Mouse (Mus musculus): Measurements from ENCODE around the gene Rbm20. TPM values are rescaled to one million over a fixed set of nuclear protein-coding genes. Genes with fewer than 3 reads are reported as not detected.

Gene Rbm20
- polyA plus RNA-seq, 1 experiment from 2014 or later, result 0.96 TPM

DNA sequence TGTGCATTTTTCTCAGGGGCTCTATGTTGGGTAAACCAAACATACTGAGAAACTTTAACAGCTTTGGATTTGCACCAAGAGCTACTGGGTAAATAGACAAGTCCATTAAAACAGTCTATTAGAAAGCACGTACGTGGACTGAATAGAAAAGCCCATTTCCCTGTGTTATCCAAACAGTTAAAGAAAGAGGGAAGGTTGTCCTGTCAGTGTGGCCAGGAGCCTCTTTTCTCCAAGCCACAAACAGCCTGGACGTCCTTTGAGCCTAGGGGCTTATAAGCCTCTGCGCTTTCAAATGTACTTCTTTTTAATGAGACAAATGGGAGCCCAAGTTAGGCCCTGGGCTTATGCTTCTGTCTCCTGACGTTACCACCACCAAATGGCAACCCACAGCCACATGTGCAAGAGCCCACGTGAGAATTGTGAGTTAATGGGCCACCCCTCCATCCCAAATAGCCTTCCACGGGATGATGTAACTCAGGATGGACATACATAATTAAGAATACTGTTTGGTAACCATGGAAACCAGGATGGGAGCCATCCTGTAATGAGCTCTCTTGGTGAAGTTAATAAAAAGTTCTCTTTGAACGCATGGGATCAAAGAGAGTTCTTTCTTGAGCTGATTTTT lies 156.8 kb downstream of the Rbm20 start:
- Histone ChIP-seq H3K27me3 (replicated peaks) (no peaks in the 10 kb centered on the region), H3K4me1 (peaks cover 11% of the 10 kb centered on the region), H3K9me3 (no peaks in the 10 kb centered on the region), H3K4me2 (no peak overlapping the region), H3K27ac (no peak overlapping the region), H3K4me3 (replicated peaks) (no peak overlapping the region), H3K36me3 (no peaks in the 10 kb centered on the region), H3K9ac (no peak overlapping the region)
- ATAC-seq (ENCODE audit: insufficient read depth, low FRiP score, low read depth), result no peak
- 57% methylated on average over 8 of the region's 8 CpGs for WGBS

DNA sequence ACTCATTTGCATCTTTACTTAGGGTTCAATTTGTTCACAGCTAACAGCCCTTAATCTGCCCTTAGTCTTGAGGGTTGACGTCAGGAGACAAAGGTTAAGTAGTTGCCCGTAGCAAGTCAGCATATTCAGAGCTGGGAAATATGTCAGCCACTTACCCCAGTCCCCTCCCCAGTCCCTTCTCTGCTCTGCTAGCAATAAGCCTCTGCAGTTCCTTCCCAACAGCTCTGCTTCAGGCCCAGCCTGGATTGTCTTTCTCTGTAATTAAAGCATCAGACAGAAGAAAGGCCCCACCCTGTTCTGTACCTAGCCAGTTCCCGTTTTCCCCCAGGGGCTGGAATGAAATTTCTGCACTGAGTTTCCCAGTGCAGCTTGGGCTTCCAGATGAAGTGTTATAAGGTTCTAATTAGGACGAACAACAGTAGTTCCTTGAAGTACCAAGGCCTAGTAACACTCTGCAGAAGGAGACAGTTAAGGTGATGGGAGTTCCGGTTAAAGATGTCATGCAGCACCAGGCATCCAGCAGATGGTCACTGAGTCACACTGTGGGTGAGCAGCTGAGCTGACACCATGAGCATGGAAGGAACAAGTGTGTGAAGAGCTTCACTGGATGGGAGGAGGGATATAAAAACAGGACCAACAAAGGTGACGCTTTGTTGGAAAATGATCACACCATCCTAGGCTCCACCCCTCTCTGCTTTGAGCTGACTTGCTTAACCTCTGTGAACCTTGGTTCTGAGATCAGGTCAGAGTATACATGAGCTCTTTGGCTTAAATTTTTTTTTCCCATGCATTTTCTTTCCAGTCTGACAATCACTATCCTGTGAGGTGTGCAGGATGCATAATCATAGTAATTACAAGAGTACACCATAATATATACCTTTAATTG lies 159.7 kb downstream of the Rbm20 start:
- Histone ChIP-seq H3K9ac (no peak overlapping the region), H3K9me3 (no peaks in the 10 kb centered on the region), H3K4me2 (no peak overlapping the region), H3K36me3 (no peaks in the 10 kb centered on the region), H3K4me1 (no peaks in the 10 kb centered on the region), H3K27me3 (replicated peaks) (no peaks in the 10 kb centered on the region), H3K4me3 (replicated peaks) (no peak overlapping the region), H3K27ac (no peak overlapping the region)
- ATAC-seq (ENCODE audit: insufficient read depth, low FRiP score, low read depth), result no peak
- WGBS, result 56% methylated on average over 6 of the region's 6 CpGs

DNA sequence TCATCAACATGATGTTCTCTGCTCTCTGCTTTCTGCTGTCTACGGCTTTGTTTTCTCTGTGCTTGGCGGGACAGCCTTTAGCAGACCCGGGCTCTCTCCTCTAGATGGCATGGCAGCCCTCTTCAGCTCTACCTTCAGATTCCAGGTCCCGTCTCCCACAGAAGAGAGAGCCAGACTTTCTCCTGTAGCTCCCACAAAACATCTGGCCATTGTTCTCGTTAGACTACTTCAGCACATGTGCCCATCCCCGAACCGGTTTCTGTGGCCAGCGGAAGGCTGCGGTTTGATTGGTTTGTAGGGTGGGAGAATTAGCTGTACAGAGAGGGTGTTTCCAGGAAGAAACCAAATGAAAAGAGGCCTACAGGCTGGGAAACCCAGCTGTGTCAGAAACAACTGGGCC lies 161.7 kb downstream of the Rbm20 start:
- Histone ChIP-seq H3K4me2 (no peak overlapping the region), H3K27ac (peak overlapping the region; percentile 42), H3K27me3 (replicated peaks) (no peaks in the 10 kb centered on the region), H3K9ac (no peak overlapping the region), H3K4me3 (replicated peaks) (no peak overlapping the region), H3K9me3 (no peaks in the 10 kb centered on the region), H3K36me3 (no peaks in the 10 kb centered on the region), H3K4me1 (no peaks in the 10 kb centered on the region)
- ATAC-seq (ENCODE audit: insufficient read depth, low FRiP score, low read depth), result no peak
- WGBS, result 50% methylated on average over 9 of the region's 9 CpGs

DNA sequence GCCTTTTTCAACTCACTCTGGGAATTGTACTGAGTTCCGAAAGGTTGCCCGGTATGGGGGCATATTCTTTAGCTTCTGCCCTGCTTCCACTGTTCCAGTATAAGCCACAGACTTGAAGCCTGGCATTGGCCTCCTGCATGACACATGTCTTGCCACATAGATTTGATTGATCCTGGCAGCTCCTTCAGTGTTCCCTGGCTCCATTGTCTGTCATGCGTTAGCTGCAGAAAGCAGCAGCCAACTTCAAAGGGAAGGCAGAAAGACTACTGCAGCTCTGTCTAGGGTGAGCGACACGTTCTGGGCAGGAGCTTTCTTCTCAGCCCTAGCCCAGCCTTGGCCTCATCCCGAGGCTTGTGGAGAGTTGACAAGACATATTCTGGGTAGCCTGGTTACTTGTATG lies 162.7 kb downstream of the Rbm20 start:
- Histone ChIP-seq H3K4me2 (no peak overlapping the region), H3K36me3 (no peaks in the 10 kb centered on the region), H3K9me3 (no peaks in the 10 kb centered on the region), H3K27ac (no peak overlapping the region), H3K4me3 (replicated peaks) (no peak overlapping the region), H3K27me3 (replicated peaks) (no peaks in the 10 kb centered on the region), H3K9ac (no peak overlapping the region), H3K4me1 (no peaks in the 10 kb centered on the region)
- 70% methylated on average over 6 of the region's 6 CpGs for WGBS
- no peak for ATAC-seq (ENCODE audit: insufficient read depth, low FRiP score, low read depth)

DNA sequence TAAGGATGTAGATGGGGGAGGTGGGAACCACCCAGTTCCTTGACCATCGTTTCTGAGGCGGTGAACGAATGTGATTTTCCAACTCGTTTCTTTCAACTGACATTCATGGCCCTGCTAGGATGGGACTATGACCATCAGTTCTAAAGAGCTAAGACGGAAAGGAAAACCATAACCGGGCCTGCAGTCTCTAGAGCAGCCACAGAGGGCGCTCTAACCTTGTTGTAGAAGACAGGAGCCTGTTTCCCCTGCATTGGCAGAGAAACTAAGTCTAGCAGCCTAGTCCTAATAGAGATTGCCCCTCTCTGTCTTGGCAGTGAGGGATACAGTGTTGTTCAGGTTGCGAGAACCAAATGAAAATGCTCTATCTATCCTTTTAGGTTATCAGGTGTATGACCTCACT lies 164.8 kb downstream of the Rbm20 start:
- ATAC-seq (ENCODE audit: insufficient read depth, low FRiP score, low read depth), result no peak
- no peak overlapping the region for H3K4me2 ChIP-seq
- H3K4me1 ChIP-seq, result no peaks in the 10 kb centered on the region
- no peak overlapping the region for H3K27ac ChIP-seq
- no peaks in the 10 kb centered on the region for H3K9me3 ChIP-seq
- H3K4me3 ChIP-seq (replicated peaks), result no peak overlapping the region
- WGBS, result 71% methylated on average over 8 of the region's 8 CpGs
- H3K27me3 ChIP-seq (replicated peaks), result no peaks in the 10 kb centered on the region
- no peak overlapping the region for H3K9ac ChIP-seq
- H3K36me3 ChIP-seq, result no peaks in the 10 kb centered on the region

DNA sequence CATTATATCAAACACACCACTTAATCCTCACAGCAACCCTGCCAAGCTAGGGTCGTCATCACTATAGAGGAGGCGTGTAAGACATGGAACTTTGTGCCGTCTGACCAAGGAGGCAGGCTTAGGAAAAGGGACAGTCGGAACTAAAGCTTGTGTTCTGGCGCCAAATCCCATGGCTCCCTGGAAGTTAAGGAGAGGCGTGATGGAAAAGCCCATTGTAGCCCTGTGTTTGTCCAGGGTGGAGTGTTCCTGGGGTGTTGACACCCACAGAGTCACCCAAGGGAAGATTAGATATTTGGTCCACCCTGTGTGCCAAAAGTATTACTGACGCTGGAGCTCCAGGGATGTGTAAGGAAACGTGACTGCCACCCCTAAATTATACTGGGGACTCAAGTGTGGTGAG lies 166.9 kb downstream of the Rbm20 start:
- ATAC-seq (ENCODE audit: insufficient read depth, low FRiP score, low read depth), result no peak
- WGBS, result 76% methylated on average over 8 of the region's 8 CpGs
- no peak overlapping the region for H3K4me2 ChIP-seq
- H3K9ac ChIP-seq, result no peak overlapping the region
- no peak overlapping the region for H3K4me3 ChIP-seq (replicated peaks)
- H3K4me1 ChIP-seq, result no peaks in the 10 kb centered on the region
- H3K9me3 ChIP-seq, result no peaks in the 10 kb centered on the region
- H3K27ac ChIP-seq, result no peak overlapping the region
- H3K27me3 ChIP-seq (replicated peaks), result no peaks in the 10 kb centered on the region
- no peaks in the 10 kb centered on the region for H3K36me3 ChIP-seq

DNA sequence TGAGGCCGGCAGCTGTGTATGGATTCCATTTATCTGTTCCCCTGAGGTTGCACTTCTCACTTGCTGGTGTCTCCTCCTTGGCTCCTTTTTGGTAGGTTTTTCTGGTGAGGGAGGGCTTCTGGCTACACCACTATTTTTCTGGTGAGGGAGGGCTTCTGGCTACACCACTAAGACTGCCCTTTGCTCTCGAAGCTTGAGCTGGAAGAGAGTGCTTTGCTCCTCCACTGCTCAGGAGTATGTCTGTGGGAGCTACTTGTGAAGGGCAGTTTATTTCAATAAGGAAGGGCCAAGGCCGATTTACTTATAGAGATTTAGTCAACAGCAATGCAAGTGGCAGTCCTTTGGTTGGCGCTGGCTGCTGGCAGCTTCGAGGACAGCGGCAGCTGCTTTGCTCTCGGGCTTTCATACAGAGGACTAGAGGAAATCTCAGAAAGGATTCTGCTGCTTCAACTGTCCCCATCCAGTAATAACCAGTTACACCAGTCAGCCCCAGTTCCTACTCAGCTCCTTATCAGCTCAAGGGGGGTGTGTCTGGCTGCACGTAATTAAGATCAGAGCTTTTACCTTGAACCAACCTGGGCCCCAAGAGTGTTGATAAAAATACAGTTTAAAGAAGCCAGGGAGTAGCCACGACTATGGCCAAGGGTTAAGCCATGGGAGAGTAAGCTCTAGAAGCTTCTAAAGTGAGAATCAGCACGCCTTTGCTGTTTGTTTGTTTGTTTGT lies 171.3 kb downstream of the Rbm20 start:
- Histone ChIP-seq H3K9me3 (no peaks in the 10 kb centered on the region), H3K27me3 (replicated peaks) (no peaks in the 10 kb centered on the region), H3K4me3 (replicated peaks) (no peak overlapping the region), H3K36me3 (no peaks in the 10 kb centered on the region), H3K4me1 (peaks cover 27% of the 10 kb centered on the region), H3K4me2 (no peak overlapping the region), H3K9ac (no peak overlapping the region), H3K27ac (peak overlapping the region; percentile 64)
- 63% methylated on average over 10 of the region's 10 CpGs for WGBS
- no peak for ATAC-seq (ENCODE audit: insufficient read depth, low FRiP score, low read depth)

DNA sequence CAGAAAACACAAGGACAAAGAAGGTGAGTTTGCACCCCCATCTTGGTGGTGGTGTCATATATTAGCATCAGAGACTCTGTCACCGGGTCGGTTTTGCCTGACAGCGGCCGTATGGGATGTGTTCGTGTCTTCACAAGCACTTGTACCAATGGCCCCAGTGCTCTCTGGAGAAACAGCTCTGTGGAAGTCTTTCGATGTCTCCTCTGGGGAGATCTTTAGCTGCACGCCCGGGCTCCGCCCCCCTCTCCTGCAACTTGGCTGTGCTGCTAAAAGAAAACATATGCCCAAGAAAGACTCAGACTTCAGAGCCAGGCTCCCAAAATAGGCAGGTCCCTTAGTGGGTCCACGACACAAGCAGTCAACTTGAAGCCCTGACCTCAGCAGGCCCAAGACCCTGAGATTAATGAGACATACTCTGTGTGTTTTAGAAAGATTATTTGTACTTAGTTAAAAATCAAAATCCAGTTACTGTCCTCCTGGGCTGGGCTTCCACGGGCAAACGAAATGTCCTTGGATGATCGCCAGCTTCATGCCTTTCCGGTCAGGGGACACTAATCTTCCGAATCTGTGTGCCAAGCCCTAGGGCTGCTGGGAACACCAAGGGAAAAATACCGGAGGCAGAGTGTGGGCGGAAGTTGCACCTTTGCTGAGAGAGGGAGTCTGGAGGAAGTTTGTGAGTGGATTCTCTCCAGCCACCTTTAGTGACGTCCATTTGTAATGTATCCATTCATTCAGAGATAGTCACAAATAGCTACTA lies 173.2 kb downstream of the Rbm20 start:
- no peaks in the 10 kb centered on the region for H3K27me3 ChIP-seq (replicated peaks)
- H3K4me1 ChIP-seq, result peaks cover 34% of the 10 kb centered on the region
- H3K9me3 ChIP-seq, result no peaks in the 10 kb centered on the region
- H3K4me2 ChIP-seq, result no peak overlapping the region
- 34% methylated on average over 18 of the region's 18 CpGs for WGBS
- ATAC-seq (ENCODE audit: insufficient read depth, low FRiP score, low read depth), result no peak
- no peaks in the 10 kb centered on the region for H3K36me3 ChIP-seq
- H3K27ac ChIP-seq, result peak overlapping the region; percentile 67
- no peak overlapping the region for H3K9ac ChIP-seq
- no peak overlapping the region for H3K4me3 ChIP-seq (replicated peaks)

DNA sequence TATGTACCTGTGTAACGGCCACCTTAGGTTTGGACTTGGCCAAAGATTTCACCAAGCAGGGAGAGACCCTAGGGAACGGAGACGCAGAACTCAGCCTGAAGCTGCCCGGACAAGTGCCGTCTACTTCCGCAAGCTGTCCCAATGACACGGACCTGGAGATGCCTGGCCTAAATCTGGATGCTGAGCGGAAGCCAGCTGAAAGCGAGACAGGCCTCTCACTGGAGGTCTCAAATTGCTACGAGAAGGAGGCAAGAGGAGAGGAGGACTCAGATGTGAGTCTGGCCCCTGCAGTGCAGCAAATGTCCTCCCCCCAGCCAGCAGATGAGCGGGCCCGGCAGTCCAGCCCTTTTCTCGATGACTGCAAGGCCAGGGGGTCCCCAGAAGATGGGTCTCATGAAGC lies 174.2 kb downstream of the Rbm20 start:
- Histone ChIP-seq H3K9ac (no peak overlapping the region), H3K9me3 (no peaks in the 10 kb centered on the region), H3K27ac (0 out of 2 replicates have a peak overlapping the region, but pooled peaks have one; percentile 28), H3K4me2 (no peak overlapping the region), H3K27me3 (replicated peaks) (no peaks in the 10 kb centered on the region), H3K4me1 (peaks cover 34% of the 10 kb centered on the region), H3K4me3 (replicated peaks) (no peak overlapping the region), H3K36me3 (no peaks in the 10 kb centered on the region)
- WGBS, result 84% methylated on average over 13 of the region's 13 CpGs
- ATAC-seq (ENCODE audit: insufficient read depth, low FRiP score, low read depth), result no peak

DNA sequence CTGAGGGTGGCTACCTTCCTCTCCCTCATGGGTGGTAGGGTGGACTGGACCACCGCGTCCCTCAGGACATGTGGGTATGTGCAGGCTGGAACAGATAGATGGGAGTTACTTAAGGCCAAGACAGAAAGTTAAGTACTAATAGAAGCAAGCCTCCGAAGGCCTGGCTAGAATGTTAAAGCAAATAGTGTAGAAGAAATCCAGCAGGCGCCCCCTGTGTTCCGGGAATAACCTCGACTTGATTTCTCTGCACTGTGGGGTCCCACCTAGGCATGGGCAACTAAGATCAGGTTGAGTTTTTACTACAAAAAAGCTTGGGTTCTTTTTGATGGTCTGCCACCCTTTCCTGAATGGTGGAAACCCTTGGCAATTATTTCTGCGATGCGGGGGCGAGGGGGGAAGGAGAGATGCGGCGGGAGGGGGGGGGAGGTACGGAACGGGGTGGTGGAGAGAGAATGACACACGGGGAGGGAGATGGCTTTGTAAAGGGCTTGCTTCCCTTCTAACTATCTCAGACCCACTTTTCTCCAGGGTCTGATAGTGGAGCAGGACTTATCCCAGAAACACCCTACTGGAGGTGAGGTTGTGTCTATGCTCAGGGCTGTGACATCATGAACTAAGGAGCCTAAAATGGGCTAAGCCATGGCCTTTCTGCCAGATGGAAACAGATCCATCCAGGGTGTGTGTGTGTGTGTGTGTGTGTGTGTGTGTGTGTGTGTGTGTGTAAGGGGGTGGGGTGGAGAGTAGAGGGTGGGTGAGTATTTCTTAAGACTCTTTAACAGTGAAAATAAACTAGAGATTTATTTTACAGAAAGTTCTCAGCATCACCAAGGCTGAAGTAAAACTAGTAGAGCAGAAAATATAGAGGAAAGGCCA lies 175.0 kb downstream of the Rbm20 start:
- Histone ChIP-seq H3K4me2 (peak overlapping the region; percentile 22; the same call in 1 of the 2 replicates), H3K4me1 (peaks cover 34% of the 10 kb centered on the region), H3K27ac (peak overlapping the region; percentile 80), H3K4me3 (replicated peaks) (no peak overlapping the region), H3K27me3 (replicated peaks) (no peaks in the 10 kb centered on the region), H3K9ac (no peak overlapping the region), H3K36me3 (no peaks in the 10 kb centered on the region), H3K9me3 (no peaks in the 10 kb centered on the region)
- WGBS, result 66% methylated on average over 14 of the region's 14 CpGs
- no peak for ATAC-seq (ENCODE audit: insufficient read depth, low FRiP score, low read depth)
